Mouse (Mus musculus): Measurements from ENCODE around the gene Shank2.

DNA sequence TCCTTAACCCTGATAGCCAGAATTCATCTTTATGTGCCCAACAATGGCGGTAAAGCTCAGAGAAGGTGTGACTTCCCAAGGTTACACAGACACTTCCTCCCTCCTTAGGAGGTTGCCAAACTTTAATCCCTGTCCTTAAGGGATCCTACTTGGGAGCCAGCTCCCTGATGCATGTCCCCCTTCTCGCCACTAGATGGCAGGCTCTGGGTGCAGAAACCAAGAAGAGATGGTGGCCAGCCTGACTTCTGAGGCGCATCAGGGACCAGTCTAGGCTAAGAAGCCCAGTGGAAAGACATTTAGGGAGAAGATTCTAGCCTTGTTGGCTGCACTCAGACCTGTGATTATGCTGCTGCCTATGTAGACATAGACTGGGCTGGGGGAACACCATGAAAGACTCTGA is 215.5 kb downstream of the Shank2 start:
- TF ChIP-seq CTCF (IDR thresholded peaks at IDR 0.05; ENCODE audit: control insufficient read depth, insufficient read depth, insufficient read length) (peak; percentile 85), MAX (IDR thresholded peaks at IDR 0.05) (no peak)
